Mouse (Mus musculus) cerebellum, adult 2 months (tissue): Measurements from ENCODE around the gene Eri2.

Experiments used
- CTCF ChIP-seq: fragments of 200-500 bp; IDR thresholded peaks from 2 replicates; pipeline ENCODE4 v1.5.1; 2011; ENCODE audit warnings: low read depth, mild to moderate bottlenecking, control low read depth, low read length, moderate library complexity, borderline replicate concordance; ENCODE audit not compliant: insufficient read depth
- POLR2A ChIP-seq: fragments of 200-500 bp; IDR thresholded peaks from 2 replicates; pipeline ENCODE4 v1.6.1; 2011; ENCODE audit warnings: low read length, control low read depth, borderline replicate concordance; ENCODE audit not compliant: insufficient read depth

DNA sequence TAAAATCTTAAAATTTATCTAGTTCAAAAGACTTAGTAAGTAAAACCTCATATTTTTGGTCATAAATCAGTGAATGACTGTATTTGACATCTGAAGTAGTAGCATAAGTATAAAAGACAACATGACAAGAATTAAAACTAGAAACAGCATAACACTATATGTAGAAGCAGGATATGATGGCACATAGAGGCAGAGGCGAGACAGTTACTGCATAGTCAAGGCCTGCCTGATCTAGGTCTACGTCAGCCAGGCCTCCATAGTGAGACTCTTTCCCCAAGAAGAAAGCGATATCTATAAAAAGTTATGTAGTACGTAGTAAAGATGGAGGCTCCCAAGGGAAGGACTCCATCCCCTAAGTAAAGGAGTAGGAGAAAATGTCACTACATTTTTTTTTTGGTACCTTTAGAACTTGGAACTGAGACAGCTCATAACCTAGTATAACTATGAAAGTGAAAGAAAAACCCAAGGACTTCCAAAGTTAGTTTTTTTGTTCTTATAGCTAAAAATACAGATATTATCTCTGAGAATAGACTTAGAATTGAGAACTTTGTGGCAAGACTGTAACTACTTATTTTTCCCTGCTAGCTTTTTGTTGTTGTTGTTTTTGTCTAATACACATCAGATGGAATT lies 48.1 kb upstream of the Eri2 start:
- no peak for TF ChIP-seq CTCF
- no peak for TF ChIP-seq POLR2A
